Mouse (Mus musculus): Measurements from ENCODE around the gene Ankrd23. TPM values are rescaled to one million over a fixed set of nuclear protein-coding genes. Genes with fewer than 3 reads are reported as not detected.
"Not testable (repeated sequence)": the region's sequence is repeated elsewhere in the genome, so short reads cannot be mapped to it uniquely, and the experiment has no call there.

Ankrd23 gene
- 2.3 and 2.4 TPM in 2 replicates for total RNA-seq (2015)
- 2.2 and 9.8 TPM in 2 replicates for total RNA-seq (2017)

- ATAC-seq (ENCODE audit: poor library complexity, severe bottlenecking) = not testable (repeated sequence)
These were observed at the start of gene Ankrd23 for GRCm38 (mm10) chr1:36536783-36537182. Gene Ankrd23, minus strand, starts transcription at chr1:36536883.

- ATAC-seq (ENCODE audit: poor library complexity, severe bottlenecking) = no peak
These were observed 49.6 kb upstream of the Ankrd23 start for GRCm38 (mm10) chr1:36586288-36586687.

- ATAC-seq (ENCODE audit: poor library complexity, severe bottlenecking) = no peak
These were observed 46.9 kb upstream of the Ankrd23 start for GRCm38 (mm10) chr1:36583408-36584116.

DNA sequence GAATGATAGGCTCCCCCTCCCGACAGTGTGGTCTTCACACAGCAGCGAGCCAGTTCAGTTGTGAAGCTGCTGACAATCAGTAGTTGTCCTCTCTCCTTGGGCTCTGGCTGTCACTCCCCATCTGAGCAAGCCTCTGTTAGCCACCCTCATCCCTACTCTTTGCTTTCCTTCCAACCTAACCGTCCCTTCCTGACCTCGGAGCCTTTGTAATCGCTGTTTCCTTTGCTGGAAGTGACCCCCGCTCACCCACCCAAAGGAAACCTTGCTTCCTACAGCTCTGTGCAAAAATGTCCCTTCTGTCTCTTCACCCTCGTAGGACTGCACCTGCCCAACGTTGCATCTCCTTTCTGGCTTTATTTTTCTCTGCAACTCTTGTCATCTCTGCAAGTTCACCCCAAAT lies 45.5 kb upstream of the Ankrd23 start:
- ATAC-seq (ENCODE audit: poor library complexity, severe bottlenecking) = no peak

GRCm38 (mm10) chr1:36581260-36581659 lies 44.6 kb upstream of the Ankrd23 start:
- ATAC-seq (ENCODE audit: poor library complexity, severe bottlenecking) = no peak

- peak; percentile 33; the same call in 1 of the 2 replicates for ATAC-seq (ENCODE audit: poor library complexity, severe bottlenecking)
These were observed 43.9 kb upstream of the Ankrd23 start for GRCm38 (mm10) chr1:36580384-36581207.

DNA sequence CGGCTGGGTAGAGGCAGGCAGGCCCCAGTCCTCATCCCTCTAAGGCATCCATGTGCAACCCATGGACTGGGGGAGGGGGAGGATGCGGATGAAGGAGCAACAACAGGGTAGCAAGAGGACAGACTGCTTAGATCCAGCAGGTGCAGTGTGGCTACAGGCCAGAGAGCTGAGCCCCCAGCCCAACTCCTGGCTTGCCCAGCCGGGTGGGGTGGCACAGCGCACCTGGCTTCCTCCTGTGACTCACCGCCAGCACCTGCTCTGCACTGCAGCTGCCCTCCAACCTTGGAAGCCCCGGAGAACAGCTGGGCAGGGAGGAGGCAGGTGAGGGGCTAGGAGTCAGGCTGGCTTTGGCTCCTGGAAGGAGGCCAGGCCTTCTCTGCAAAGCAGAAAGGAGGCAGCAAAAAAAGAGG lies 43.3 kb upstream of the Ankrd23 start:
- ATAC-seq (ENCODE audit: poor library complexity, severe bottlenecking) = no peak

- ATAC-seq (ENCODE audit: poor library complexity, severe bottlenecking) = no peak
These were observed 40.5 kb upstream of the Ankrd23 start for GRCm38 (mm10) chr1:36576991-36577675.

DNA sequence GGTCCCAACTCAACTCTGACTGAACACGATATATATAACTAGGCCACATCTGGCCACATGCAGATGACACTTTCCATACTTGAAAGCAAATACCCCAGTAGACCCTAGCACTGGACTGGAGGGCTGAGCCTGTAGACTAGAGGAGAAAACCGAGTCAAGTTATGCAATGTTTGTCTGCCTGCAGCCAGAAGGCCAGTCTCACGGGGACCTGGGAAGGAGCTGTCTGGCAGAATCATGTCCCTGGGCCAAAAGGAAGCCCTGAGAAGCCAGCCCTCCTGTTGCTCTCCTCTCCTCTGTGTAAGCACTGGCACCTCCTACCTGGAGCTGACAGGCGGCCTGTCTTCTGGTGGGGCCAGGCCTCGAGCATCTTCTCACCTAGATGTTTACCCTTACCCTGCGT lies 38.7 kb upstream of the Ankrd23 start:
- ATAC-seq (ENCODE audit: poor library complexity, severe bottlenecking) = no peak

DNA sequence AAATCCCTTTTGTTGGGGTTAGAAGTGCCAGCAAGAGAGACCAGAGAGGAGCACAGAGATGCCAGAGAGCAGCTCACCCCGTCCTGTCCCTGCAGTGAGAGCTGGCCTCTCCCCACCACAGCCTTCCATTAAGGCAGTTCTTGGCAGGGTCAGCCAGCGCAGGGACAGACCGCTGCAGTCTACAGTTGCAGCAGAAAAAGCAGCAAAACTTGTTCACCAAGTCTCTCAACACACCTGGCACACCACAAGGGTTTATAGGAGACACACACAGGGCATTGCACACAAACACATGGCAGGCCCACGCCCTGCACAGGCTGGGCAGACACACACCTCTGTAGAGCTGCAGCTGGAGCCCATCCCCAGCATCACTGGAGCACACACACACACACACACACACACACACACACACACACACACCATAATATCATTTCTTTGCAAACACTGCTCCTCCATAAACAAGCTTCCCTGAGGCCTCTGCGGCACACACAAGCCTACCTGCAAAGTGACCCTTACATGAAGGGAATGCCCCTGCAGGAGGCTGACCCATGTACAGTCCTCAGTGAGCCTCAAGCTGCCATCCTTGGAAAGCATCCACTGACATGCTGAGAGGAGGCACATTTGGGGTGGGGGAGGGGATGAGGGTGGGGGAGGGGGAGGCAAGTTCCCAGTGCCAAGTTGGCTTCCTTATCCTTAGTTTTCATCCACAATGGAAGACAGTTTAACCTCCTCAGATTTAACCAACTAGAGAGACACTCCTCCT lies 37.7 kb upstream of the Ankrd23 start:
- no peak for ATAC-seq (ENCODE audit: poor library complexity, severe bottlenecking)

- no peak for ATAC-seq (ENCODE audit: poor library complexity, severe bottlenecking)
These were observed 36.8 kb upstream of the Ankrd23 start for GRCm38 (mm10) chr1:36573524-36573923.

DNA sequence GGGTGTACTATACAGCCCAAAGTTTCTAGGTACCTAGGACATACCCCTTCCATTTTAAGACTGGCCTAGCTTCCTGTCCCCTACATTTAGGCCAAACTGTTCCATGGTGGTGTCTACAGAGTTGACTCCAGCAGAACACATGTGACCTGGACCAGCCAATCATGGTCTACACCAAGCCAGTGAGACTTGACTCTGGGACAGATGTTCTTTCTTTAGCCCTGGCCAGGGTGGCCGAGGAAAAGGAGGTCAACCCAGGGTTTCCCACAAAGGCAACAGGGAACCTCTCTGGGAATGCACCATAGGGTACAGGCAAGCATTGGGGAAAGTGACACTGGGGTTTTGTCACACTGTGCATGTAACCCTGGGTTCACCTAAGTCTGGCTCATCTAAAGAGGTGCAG lies 36.0 kb upstream of the Ankrd23 start:
- ATAC-seq (ENCODE audit: poor library complexity, severe bottlenecking) = no peak

- no peak for ATAC-seq (ENCODE audit: poor library complexity, severe bottlenecking)
These were observed 35.5 kb upstream of the Ankrd23 start for GRCm38 (mm10) chr1:36572140-36572700.

DNA sequence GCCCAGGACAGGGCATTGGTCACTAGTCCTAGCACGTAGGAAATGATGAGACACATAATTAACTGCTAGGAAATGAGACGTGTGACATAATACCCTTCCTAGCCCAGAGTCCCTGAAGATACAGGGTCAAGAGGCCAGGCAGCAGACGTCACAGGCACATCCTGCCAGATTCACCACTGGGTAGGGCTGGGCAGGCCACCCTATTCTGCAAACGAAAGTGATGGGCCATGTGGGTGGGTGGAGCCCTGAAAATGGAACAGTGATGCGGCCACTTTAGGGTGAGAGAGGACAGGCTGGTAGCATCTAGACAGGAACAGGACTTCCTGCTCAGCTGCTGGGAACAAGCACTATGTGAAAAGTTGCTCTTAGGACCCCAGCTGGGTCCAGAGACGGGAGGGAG lies 34.9 kb upstream of the Ankrd23 start:
- peak; percentile 87 for ATAC-seq (ENCODE audit: poor library complexity, severe bottlenecking)

DNA sequence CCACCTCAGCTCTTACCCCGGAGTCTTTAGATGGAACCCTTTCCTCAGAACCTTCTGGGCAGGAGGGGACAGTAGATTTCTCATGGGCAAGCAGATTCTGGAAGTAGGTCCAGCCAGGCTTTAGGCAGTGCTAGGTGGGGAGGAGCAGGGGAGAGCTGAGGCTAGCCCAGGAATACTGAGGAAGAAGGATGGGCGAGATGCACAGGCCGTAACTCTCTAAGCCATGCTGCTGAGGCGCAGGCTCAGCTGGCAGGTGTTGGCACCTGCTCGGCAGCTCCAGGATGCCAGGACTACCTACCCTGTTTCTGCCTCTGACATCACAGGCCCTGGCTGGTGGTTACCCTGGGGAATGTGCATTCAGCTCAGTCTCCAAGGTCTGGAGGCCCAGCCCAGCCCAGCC lies 33.6 kb upstream of the Ankrd23 start:
- ATAC-seq (ENCODE audit: poor library complexity, severe bottlenecking) = no peak

DNA sequence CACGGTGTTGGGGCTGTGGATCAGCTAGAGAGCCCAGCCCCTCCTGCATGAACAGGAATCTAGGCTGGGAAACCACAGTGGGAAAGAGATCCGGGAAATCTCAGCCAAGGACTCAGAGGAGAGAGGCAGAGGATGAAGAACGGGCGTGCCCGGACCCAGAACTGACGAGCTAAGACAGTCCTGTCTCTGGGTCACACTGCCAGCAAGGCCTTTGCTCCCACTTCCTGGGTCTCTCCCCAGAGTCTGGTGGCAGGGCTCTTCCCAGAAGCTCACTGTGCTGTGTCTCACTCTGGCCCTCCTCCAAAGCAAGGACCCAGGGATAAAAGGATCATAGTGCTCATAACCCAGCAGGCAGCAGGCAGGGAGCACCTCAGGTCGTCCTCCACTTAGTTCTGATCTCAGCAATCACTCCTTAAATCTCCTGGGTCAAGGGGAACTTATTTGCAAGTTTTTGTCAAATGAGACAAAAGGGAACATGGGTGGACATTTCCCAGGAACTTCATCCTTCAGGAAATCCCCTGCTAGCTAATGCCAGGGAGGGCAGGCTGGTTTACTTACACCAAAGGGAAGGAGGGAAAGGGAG lies 33.1 kb upstream of the Ankrd23 start:
- no peak for ATAC-seq (ENCODE audit: poor library complexity, severe bottlenecking)

DNA sequence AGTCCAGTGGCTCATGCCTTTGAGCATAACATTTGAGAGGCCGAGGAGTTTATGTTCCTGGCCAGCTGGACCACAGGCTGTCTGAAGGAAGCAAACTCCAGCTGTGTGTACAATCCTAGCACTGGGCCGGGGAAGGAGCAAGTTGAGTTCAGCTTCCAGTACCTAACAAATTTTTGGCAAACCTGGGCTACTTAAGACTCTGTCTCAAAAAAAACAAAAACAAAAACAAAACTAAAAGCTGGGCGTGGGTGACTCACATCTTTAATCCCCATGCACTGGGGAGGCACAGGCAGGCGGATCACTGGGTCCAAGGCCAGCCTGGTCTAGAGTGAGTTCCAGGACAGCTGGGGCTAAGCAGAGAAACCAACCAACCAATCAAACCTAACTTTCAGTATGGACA lies 32.1 kb upstream of the Ankrd23 start:
- no peak for ATAC-seq (ENCODE audit: poor library complexity, severe bottlenecking)

- no peak for ATAC-seq (ENCODE audit: poor library complexity, severe bottlenecking)
These were observed 31.3 kb upstream of the Ankrd23 start for GRCm38 (mm10) chr1:36567818-36568603.

DNA sequence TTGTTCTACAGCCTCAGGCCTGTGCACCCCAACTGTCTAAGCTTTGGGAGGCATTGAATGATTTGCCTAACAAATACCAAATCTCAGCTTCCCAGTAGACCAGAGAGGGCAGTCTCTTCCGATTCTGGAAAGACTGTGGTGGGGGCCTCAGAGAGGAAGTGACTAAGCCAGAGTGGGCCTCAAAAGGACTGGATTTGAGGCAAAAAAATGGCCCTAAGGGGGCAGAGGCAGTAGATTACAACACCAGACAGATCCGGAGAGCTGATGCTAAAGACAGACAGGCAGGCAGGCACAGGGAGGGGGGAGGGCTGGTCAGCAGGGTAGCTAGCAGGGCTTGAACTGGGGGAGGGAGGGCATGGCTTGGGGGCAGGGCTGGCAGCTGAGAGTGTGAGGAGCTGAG lies 29.7 kb upstream of the Ankrd23 start:
- no peak for ATAC-seq (ENCODE audit: poor library complexity, severe bottlenecking)

Measured in megakaryocyte, adult 5-6 weeks (primary cell).